Mouse (Mus musculus): ENCODE results near the gene Lrp1.
A peak's percentile ranks its signal among the peaks of the same experiment; 100 is the strongest.

The Lrp1 gene

DNA sequence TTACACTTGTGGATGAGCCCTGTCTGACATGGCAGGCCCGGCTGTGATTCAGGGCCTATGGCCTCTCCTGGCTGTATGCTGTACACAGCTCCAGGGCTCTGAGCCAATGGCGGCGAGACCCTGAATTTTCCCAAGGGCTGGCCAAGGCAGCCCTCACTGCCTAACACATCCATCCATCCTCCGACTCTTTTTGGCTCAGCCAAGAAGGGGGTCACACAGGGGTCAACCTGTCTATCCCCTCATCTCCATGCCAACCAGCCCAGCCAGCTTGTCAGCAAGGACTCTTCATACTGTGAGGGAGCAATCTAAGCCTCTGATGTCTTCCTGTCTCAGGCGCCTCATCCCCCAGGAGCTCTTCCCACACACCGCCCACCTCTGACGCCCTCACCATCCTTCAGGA lies 29.4 kb downstream of the Lrp1 start:
- DNase-seq (ENCODE audit: low read depth): no peak

- DNase-seq (ENCODE audit: low read depth): no peak
Measured at GRCm38 (mm10) chr10:127590831-127591451, 30.0 kb downstream of the Lrp1 start.

GRCm38 (mm10) chr10:127590256-127590655 lies 30.7 kb downstream of the Lrp1 start:
- peak; percentile 25 for DNase-seq (ENCODE audit: low read depth)

DNA sequence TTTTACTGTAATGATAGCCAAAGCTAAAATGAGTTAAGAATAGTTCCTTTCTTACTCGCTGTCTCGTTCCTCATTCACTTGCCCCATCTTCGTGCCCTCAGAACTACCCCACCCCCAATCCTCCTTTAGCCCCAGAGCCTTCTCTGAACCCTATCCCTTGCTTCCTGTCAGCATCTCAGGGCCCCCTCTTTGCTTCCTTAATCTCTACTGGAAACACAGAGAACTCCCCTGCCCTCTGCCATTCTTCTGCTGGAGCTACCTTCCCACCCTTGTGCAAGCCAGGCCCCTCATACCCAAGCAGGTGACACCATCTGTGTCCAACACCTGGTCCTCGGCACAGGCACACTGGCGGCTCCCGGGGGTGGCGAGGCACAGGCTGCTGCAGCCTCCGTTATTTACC lies 33.2 kb downstream of the Lrp1 start:
- DNase-seq (ENCODE audit: low read depth): no peak

DNA sequence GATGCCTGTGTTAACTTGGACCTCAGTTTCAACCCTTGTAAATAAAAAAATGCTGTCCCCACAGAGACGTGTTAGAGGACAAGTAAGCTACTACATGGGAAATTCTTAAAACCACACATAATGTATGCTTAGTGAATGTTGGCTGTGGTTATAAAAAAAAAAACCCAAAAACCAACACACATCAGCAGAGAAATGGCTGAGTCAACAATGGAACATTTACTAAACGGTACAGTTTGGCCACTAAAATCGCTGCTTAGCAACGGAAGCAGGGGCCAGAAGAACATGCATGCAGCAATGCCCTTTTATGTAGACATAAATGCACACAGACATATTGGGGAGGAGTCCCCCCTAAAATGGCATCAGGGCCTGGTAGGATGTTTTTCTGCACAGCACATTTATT lies 34.7 kb downstream of the Lrp1 start:
- peak; percentile 73 for DNase-seq (ENCODE audit: low read depth)

GRCm38 (mm10) chr10:127585598-127585997 lies 35.4 kb downstream of the Lrp1 start:
- peak; percentile 10 for DNase-seq (ENCODE audit: low read depth)

DNA sequence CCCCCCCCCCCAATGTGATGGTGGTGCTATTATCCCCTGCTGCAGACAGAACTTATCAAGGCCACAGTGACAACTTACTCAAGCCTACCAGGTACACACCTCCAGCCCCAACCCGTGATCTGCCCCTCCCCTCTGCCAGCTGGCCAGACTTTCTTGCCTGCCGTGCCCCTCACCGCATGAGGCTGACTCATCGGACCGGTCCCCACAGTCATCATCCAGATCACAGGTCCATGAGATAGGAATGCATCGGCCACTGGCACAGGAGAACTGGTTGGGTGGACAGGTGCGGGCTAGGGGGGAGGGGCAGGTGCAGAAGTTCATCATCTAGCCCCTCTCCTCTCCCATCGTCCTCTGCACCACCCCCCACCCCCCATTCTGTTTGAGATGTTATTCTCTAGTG lies 37.3 kb downstream of the Lrp1 start:
- DNase-seq (ENCODE audit: low read depth): no peak

DNA sequence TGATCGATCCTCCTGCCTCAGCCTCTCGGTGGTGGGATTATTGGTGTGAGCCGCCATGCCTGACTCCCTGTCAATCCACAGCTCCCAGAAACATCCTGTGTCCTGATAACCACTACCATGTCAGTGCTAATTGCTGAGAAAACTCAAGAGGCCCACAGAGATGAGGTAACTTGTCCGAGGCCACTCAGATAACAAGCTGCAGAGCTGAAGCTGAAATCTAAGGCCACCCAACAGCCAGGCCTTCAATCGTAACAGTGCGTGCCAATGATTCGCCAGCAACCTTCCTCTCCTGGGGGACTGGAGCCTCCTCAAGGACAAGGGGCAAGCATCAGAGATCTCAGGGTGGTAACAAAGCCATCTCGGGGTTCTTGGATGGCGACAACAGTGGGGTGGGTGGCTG lies 39.7 kb downstream of the Lrp1 start:
- no peak for DNase-seq (ENCODE audit: low read depth)

DNA sequence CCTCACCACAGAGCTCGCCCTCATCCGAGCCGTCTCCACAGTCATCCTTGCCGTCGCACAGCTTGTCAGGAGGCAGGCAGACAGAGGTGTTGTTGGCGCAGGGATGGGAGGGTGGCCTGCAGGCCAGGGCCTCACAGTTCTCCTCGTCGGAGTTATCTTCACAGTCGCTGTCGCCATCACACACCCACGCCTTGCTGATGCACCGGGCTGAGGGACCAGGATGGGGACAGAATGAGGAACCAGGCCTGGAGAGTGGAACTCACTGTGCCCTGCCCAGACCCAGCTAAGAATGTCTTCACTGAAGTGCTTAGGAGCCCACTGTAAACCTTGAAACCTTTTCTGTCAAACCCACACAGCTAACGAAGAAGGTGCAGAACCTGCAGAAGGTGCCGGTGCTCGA lies 43.0 kb downstream of the Lrp1 start:
- DNase-seq (ENCODE audit: low read depth): no peak

- DNase-seq (ENCODE audit: low read depth): no peak
Measured at GRCm38 (mm10) chr10:127577156-127577555, 43.8 kb downstream of the Lrp1 start.

- peak; percentile 46 for DNase-seq (ENCODE audit: low read depth)
Measured at GRCm38 (mm10) chr10:127576381-127576961, 44.5 kb downstream of the Lrp1 start.

DNA sequence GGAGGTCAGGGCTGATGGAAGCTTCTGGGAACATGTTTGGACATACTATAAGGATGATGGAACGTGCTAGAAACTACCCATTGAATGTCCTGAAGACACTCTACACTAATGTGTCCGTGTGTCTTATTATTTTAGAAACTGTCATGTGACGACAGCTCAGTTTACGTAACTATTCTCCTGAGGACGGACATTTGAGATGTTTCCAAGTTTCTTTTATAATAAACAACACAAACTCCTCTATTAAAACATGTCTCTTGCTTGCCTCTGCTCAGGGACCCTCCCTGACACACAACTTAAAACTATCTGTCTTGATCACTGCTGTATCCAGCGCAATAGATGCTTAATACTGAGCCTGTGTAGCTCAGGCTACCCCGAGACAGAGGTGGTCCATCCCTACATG lies 45.2 kb downstream of the Lrp1 start:
- no peak for DNase-seq (ENCODE audit: low read depth)

DNA sequence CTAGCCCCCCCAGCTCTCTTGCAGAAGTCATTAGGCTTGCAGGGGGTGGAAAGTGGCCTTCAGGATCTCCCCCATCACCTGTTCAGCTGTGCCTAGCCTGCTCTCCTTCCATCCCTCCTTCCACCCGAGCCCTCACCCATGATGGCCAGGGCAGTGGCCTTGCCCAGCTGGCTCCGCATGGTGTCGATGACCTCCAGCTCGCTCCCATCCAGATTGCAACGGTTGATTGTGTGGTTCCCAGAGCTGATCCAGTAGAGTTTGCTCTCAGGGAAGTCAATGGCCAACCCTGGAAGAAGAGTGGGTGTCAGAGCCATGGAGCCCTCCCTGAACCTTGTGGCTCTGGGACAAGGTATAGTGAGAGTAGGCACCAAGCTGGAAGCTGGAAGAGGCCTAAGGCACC lies 48.7 kb downstream of the Lrp1 start:
- no peak for DNase-seq (ENCODE audit: low read depth)

DNA sequence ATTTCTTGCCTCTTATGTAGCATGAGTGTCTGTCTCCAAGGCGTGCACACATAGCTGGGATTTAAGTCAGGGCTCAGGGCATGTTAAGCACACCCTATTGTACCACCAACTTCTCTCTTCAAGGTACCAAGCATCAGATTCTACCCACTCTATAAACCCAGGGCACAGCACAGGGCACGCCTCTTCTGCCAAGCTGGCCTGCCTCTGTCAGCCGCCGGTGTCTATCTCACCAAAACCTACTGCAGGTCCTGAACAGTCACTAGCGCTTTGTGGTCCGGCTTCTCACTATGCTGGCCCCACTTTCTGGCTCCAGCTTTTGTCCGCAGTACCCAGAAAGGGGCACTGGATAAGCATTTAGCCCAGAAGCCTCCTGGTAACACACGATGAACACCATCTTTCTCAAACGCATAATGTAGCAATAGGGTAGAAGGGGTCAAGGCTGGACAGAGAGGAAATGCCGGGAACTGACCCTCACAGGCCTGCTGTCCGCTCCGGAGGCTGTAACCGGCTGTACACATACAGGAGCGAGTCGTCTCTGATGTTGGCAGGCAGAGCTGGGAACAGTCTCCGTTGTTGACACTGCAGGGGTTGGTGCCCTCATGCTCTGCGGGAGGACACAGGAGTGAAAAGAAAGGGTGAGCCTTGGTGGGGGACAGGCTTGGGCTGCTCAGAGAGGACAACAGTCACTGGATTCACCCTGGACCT lies 49.9 kb downstream of the Lrp1 start:
- no peak for DNase-seq (ENCODE audit: low read depth)

GRCm38 (mm10) chr10:127570384-127570783 lies 50.6 kb downstream of the Lrp1 start:
- no peak for DNase-seq (ENCODE audit: low read depth)

DNA sequence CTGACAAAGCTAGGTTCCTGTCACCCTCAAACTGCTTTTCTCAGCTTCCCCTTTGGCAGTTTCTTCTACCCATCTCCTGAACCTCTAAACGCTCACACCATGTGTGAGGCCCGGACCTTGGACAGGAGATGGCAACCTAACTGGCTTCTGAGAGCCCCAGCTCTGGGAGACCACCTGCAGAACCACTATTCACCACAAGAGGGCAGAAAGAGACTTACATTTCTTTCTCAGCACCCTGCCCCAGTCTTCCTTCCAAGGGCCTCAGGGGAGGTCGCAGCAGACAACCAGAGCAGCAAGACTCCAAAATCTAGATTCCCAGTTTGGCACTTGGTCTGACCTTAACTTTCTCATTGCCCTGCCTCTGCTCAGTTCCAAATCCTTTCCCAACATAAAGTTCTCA lies 51.5 kb downstream of the Lrp1 start:
- DNase-seq (ENCODE audit: low read depth): peak; percentile 83

DNA sequence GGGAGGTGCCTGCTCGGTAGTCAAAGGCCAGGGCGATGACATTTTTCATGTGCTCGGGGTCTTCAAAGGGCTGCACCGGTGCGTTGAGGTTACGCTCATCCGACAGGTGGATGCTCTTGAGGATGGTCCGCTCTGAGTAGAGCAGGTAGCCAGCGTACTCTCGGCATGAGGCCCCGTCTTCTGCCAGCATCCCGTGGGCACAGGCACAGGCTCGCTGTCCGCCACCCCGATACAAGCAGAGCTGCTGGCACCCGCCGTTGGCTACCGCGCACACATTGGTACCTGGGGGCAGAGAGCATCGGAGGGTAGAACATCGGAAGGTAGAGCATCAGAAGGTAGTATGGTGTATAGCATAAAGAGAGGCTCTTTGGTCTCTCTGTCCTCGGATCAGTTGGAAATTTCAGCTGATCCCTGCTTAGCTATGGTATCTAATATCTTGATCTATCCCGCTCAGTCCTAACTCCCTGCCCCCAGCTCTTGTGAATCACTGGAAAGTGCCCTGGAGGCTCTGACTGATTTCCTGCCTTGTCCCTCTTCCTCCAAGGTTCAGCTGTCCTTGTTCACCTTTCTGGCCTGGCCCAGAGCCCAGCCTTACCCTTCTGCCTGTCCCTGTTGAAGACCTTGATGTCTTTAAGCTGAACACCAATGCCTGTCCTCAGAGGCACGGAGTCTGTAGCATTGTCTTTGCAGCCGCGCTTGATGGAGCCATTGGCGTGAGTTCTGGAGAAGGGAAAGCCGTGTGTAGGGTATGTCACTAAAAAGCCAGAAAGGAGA lies 54.2 kb downstream of the Lrp1 start:
- no peak for DNase-seq (ENCODE audit: low read depth)

GRCm38 (mm10) chr10:127564301-127564700 lies 56.6 kb downstream of the Lrp1 start:
- no peak for DNase-seq (ENCODE audit: low read depth)

DNA sequence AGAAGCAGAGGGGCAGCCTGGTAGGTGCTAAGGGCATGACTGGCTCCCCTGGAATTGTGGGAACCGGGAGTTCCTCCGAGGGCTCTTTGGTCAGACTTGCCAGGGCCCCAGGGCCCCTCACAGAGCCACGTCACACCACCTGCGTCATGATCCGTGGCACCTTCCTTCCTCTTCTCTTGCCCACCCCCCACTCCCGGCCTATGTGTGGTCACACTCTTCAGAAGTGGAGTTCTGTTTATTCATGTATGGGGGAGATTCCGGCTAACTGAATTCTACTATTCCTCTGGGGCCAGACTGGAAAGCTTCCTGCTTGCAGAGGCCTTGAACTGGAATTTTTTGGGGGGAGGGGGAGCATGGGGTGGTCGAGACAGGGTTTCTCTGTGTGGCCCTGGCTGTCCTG lies 57.1 kb downstream of the Lrp1 start:
- DNase-seq (ENCODE audit: low read depth): no peak

DNA sequence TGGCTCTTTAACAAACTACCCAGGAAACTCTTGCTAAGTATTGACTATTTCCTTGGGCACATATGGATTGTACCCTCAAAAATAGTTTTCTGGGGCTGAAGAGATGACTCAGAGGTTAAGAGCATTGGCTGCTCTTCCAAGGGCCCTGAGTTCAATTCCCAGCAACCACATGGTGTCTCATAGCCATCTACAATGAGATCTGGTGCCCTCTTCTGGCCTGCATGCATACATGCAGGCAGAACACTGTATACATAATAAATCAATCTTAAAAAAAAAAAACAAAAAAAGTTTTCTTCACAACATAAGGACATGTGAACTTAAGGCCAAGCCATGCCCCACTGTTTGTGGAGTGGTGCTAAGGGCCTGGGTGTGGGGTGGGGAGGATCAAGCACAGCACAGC lies 59.8 kb downstream of the Lrp1 start:
- peak; percentile 16 for DNase-seq (ENCODE audit: low read depth)

- peak; percentile 27 for DNase-seq (ENCODE audit: low read depth)
Measured at GRCm38 (mm10) chr10:127557397-127557796, 63.6 kb downstream of the Lrp1 start.

DNA sequence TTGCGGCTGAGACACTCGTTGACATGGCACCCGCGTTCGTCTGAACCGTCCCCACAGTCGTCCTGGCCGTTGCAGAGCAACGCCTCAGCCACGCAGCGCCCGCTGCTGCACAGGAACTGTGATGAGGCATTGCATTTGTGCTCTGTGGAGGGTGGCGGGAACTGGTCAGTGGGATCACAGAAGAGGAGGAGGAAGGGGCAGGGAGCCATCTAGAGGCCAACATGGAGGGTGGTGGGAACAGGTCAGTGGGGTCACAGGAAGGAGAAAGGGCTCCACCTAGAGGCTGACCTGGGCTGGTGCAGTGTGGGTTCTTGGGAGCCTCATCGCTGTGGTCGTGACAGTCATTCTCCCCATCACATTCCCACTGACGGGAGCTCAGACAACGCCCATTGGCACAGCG lies 65.2 kb downstream of the Lrp1 start:
- DNase-seq (ENCODE audit: low read depth): peak; percentile 42

- no peak for DNase-seq (ENCODE audit: low read depth)
Measured at GRCm38 (mm10) chr10:127549892-127550291, 71.1 kb downstream of the Lrp1 start.

Data from induced T-regulatory cell, adult 2 months (primary cell).